Mouse (Mus musculus) left cerebral cortex, postnatal 4 days (tissue): ENCODE results near the gene Car4. TPM values are rescaled to one million over a fixed set of nuclear protein-coding genes. Genes with fewer than 3 reads are reported as not detected.

Source experiments
- DNase-seq: peaks from one replicate; pipeline ENCODE4 v3.0.0-alpha.2; 2022
- intact Hi-C: fragments of 180-260 bp; cut with DNase I; formaldehyde crosslinking; loops from one replicate; pipeline ENCODE4 v1.15.1; 2025
- total RNA-seq, 2 experiments: library from RNA; stranded (reverse); gene quantifications; 2 replicates each; pipeline ENCODE4 v1.2.3; 2021

Car4 gene
- total RNA-seq, result 10 to 100 TPM; 21.7 to 23.2 TPM

DNA sequence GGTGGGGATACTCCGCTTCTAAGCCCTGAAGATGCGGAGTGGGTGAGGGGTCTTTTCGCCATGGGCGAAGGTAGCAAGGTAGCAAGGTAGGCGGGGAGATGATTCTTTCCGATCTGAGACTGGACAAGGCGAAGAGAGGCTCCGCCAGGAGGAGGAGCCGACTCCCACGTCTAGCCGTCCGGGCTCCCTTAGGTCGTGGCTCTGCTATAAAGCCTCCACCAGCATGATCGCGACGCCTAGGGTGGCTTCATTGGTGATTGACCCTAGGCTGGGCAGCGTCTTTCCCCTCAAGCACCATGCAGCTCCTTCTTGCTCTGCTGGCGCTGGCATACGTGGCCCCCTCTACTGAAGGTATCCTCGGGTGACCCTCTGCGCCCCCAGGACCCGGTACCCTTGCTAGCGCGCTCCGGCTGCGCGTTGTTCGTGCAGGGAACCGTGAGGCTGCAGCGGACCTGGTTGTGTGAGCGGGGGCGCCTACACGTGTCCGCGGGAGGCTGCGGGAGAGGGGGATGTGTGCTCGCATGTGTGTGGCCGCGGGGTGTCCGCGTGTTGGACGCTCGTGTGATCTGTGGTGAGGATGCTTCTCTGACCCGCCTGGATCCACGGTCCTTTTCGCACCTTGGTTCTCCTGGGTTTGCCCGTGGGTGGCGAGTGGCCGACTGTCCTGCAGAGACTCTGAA, at the start of gene Car4:
Car4 (plus strand) TSS at position 196 of the 680 bp plus-strand sequence.
- intact Hi-C loops, result no loop called here
- DNase-seq, result no peak

DNA sequence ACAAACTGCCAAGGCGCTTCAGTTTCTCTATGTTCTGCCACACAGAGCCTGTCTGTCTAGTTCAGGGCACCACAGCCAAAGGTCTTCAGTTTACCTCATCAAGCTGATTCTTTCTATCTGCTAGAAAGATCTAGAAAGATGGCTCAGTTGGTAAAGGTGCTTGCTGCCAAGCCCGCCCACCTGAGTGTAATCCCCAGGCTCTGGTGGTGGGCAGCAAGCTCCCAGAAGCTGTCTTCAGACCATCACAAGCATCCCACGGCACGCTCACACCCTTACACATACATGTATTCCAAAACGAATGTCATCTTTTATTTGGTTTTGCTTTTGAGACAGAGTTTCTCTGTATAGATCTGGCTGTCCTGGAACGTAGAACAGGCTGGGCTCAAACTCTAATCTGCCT, 49.1 kb upstream of the Car4 start:
- DNase-seq, result no peak
- intact Hi-C loops, result no loop called here

DNA sequence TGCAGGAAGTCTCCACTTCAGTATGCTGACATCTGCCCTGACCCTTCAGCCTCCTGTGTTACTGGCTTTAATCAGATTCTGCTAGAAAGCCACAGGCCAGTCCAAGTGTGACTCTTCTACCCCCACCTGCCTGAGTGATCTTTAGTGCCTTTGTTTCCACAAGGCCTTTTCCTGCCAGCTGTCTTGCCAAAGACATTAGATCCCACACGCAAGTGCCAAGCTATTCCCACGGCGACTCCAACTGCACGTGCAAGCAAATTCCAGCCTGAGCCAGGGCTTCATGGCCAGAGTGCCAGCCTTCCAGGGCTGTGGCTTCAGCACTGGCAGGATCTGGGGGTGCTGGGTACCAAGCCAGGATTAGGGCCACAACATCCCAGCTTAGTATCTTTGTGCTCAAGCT, 47.2 kb upstream of the Car4 start:
- peak; percentile 4 for DNase-seq

DNA sequence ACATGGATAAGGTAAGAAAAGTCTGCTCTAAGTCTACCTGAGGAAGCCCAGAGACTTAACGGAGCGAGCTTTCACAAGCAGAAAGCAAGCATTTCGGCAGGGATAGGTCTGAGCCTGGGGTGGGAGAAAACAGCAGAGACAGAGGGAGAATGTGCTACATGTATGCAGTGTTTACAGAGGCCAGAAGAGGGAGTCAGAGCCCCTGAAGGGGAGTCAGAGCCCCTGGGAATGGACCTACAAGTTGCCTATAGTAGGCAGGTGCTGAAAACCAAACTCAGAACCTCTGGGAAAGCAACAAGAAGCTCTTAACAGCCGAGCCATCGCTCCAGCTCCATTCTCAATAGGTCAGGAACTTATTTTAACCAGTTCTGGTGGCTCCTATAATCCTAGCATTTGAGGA, 42.9 kb upstream of the Car4 start:
- intact Hi-C loops, result loop anchor here (5.0 kb wide), 2 partner anchors 63 to 268 kb away; no protein-coding TSS in a partner anchor
- DNase-seq, result no peak

More for the DNA sequence above, 47.2 kb upstream of the Car4 start:
- intact Hi-C loops, result no loop called here

DNA sequence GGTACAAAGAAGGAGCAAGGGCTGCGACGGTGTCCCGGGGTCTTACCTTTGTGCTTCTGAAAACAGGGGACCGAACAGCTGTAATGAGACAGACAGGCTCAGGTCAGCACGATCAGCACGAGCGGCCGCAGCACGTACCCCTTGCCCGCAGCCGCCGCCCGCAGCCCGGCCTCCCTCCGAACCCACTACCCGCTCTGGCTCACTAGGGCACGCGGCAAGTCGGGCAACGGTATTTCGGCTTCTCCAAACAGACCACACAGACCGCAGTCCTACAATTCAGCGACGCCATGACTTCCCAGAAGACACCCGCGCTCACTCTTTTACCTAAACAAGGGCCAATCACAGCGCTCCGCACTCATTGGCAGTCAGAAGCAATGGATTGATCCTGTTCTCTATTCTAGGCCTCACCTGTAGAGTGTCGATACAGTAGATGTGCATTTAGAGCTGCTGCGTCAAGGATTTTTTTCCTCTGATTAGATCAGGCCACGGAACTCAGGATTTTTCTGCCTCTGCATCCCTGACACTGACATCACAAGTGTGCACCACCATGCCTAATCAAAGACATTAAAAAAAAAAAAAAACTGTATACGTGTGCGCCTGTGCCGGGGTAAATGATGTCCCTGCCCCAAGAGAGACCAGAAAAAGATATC, 41.4 kb upstream of the Car4 start, which contains the start of gene Znhit3:
Znhit3 (minus strand) TSS at position 314 of the 650 bp plus-strand sequence.
- intact Hi-C loops, result loop anchor here (5.0 kb wide), 2 partner anchors 61 to 266 kb away; no protein-coding TSS in a partner anchor
- peak; percentile 78 for DNase-seq

DNA sequence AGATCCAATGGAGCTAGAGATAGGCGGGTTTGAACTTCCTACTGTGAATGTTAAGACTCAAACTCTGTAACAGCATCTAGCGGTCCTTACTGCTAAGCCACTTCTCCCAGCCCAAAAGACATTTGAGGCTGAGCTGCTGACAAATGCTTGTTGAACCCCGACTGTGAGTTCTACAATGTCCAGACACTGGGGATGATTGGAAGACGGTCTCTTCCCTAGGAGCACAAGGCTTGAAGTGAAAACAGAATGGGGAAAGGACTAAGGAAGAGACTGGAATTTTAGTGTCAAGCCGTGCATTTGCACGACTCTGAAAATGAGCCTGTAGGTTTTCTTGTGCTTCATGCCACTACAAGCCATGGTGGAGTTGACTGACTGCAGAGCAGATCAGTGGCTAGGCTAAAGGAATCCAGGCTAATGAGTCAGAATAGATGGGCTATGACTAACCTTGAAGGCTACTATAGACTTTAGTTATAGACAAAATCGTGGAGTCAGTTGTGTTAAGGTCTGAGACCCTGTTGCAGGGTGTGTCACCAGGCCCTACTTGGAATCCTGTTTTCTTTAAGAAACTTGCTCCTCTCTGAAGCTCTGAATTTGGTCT, 40.8 kb upstream of the Car4 start:
- no peak for DNase-seq
- intact Hi-C loops, result loop anchor here (5.0 kb wide), 2 partner anchors 60 to 265 kb away; no protein-coding TSS in a partner anchor

DNA sequence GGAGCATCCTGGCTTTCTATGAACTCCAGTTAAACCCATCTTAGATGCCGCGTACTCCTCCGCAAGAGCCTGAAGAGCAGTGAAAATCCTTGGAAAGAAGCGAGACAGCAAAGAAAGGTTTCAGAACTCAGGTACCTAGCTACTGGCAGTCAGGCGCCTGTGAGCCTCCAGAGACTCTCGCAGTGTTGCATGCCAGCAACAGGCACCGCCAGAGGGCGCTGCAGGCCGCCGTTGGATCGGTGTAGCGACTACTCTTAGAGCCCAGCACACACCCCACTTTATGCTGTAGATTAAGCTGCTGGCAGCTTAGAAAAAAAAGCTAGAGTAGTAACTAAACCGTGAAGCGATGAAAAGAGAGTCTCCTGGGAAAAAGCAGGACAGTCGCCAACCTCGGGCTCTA, 39.2 kb upstream of the Car4 start:
- intact Hi-C loops, result loop anchor here (5.0 kb wide), 2 partner anchors 59 to 264 kb away; no protein-coding TSS in a partner anchor

GRCm38 (mm10) chr11:84919276-84919675, 38.3 kb upstream of the Car4 start:
- DNase-seq, result peak; percentile 27
- intact Hi-C loops, result loop anchor here (5.0 kb wide), 2 partner anchors 58 to 263 kb away; no protein-coding TSS in a partner anchor

More for the DNA sequence above, 39.2 kb upstream of the Car4 start:
- peak; percentile 94 for DNase-seq

DNA sequence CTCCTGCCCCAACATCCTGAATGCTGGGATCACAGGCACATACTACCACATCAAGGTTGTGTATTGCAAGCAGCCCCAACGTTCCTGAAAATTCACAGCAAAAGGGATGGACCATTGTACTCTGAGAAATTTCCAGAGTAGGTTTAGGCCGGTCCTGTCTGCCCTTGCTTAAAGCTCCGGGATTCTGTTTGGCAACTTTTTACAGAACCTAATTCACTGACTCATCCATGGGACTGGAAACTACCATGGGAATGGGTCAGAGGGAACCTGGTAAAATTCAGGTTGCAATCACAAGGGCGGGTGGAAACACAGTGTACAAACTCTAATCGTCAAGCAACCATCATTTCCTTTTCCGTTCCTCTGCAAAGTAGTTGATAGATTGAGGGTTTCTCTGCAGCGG, 37.6 kb upstream of the Car4 start:
- intact Hi-C loops, result loop anchor here (5.0 kb wide), 2 partner anchors 57 to 262 kb away; no protein-coding TSS in a partner anchor
- DNase-seq, result no peak

- no peak for DNase-seq
- intact Hi-C loops, result no loop called here
Observed at GRCm38 (mm10) chr11:84920981-84921380, 36.6 kb upstream of the Car4 start.

- no peak for DNase-seq
- intact Hi-C loops, result no loop called here
Observed at GRCm38 (mm10) chr11:84932261-84932660, 25.3 kb upstream of the Car4 start.

DNA sequence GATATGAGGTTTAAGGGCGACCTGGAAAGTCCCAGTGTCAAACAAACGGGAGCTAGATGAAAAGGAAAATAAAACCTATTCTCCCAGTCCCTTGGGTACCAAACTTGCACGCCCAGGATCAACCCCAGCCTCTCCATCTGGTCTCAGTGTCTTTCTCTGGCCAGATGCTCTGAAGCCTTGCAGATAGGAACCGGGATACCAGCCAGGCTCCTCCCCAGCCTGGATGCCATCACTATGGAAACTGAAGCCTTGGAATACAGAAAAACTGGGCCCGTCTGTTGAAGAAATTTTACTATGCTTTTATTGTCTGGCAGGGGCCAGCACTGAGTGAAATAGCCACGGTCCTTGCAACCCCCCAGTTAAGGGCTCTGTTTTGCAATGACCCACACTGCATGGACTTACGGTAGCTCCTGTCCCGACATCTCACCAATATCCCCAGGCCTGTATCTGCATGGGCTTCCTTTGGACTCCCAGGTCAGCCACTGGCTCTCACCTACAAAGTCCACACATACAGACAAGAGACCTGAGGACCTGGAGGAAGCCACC, 18.0 kb upstream of the Car4 start:
- intact Hi-C loops, result no loop called here
- peak; percentile 67 for DNase-seq

DNA sequence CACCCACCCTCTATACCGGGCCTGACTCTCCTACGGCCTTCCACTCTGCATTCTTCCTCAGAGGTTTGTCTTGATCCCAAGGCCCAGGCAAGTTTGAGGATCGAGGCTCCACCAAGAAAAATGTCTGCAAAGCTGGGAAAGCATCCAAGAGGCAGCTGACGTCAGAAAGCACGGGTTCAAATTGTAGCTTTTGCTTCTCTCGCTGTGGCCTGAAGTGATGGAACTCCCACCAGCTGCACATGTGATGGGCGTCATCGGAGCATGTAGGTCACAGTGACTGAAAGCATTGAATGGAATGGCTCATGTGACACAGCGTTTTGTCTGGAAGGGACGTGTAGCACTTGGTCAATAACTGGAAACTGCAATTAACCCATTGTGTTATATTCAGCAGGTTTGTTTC, 17.4 kb upstream of the Car4 start:
- DNase-seq, result no peak
- intact Hi-C loops, result no loop called here

GRCm38 (mm10) chr11:84943948-84944347, 13.6 kb upstream of the Car4 start:
- DNase-seq, result peak; percentile 34

GRCm38 (mm10) chr11:84944639-84945435, 12.7 kb upstream of the Car4 start:
- no peak for DNase-seq
- intact Hi-C loops, result no loop called here

More at GRCm38 (mm10) chr11:84943948-84944347, 13.6 kb upstream of the Car4 start:
- intact Hi-C loops, result no loop called here

DNA sequence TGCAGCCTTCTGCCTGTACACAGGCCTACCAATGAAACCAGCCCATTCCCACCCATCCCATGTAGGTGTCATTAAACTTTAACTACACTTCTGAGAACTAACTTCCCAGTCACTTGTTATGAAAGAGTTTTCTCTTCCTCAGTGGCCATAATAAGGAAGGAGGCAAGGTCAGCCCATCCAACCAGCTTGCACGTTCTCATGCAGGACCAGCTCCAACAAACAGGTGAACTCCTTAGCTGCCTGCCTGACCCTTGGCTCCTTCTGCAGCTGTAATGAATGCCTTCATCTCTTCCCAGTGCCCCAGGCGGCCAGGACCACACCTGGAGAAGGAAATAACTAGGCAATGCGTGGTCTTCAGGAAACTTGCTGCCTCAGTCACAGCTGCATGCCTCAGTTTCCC, 11.7 kb upstream of the Car4 start:
- DNase-seq, result no peak
- intact Hi-C loops, result no loop called here

GRCm38 (mm10) chr11:84947206-84947605, 10.4 kb upstream of the Car4 start:
- peak; percentile 37 for DNase-seq
- intact Hi-C loops, result no loop called here

- intact Hi-C loops, result no loop called here
- no peak for DNase-seq
Observed at GRCm38 (mm10) chr11:84948114-84948513, 9.5 kb upstream of the Car4 start.

DNA sequence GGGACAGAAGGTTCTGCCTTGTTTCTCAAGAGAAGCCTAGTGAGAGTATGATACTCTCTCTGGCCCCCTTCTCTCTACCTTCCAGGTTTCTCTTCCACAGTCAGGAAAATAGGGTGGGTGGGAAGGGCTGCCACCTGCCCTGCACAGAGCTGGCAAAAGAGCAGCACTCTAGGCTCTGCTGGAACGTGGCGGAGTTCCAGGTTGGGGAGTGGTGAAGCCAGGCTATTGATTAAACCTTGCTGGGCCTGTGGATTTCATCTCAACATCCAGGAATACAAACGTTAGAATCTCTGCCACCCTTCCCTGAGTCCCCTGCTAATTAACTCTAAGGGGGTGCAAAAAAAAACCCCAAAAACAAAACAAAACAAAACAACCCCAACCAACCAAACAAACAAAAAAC, 9.1 kb upstream of the Car4 start:
- intact Hi-C loops, result no loop called here
- peak; percentile 38 for DNase-seq

DNA sequence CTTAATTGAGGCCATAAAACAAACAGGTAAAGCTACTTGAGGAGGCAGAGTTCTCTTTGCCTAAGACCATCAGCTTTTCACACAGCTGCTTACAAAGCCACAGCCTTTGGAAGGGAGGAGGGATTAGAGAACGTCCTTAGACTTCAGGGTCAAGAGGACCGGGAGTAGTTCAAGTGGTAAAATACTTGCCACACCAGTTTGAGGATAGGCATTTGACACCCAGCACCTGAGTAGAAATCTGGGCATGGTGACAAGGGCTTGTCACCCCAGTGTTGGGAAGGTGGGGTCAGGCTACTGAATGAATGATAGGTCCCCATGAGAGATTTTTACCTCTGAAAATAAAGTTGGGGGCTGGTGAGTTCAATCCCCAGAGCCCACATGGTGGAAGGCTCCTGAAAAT, 5.0 kb upstream of the Car4 start:
- no peak for DNase-seq
- intact Hi-C loops, result no loop called here
